ENCODE assay signal across 25 mouse cellular contexts in genomic region chr9:76364874-76365273, GRCm38 (mm10). TPM values are rescaled to one million over a fixed set of nuclear protein-coding genes. Genes with fewer than 3 reads are reported as not detected.
"Had no signal": no experiment of that assay in that cellular context is flagged by ENCODE, and none has a peak within 500 bp of the region (broad histone marks: within the 10 kb centered on the region; RNA-seq: fewer than 3 reads in every experiment).

No protein-coding gene starts in this region.

- H3K27ac ChIP-seq: kidney, postnatal 0 days; limb, embryonic 12.5 days; limb, embryonic 15.5 days; liver, embryonic 14.5 days; lung, embryonic 15.5 days had no signal

- H3K9ac ChIP-seq: limb, embryonic 12.5 days; limb, embryonic 15.5 days; liver, embryonic 14.5 days; liver, postnatal 0 days; lung, embryonic 15.5 days had no signal

- H3K4me1 ChIP-seq: limb, embryonic 12.5 days; limb, embryonic 15.5 days; lung, embryonic 15.5 days had no signal

- H3K4me2 ChIP-seq: limb, embryonic 12.5 days; limb, embryonic 15.5 days; liver, embryonic 11.5 days; lung, embryonic 15.5 days; midbrain, embryonic 11.5 days had no signal

- H3K4me3 ChIP-seq: limb, embryonic 12.5 days; limb, embryonic 15.5 days; lung, embryonic 15.5 days had no signal

- H3K36me3 ChIP-seq: limb, embryonic 12.5 days; limb, embryonic 15.5 days; lung, embryonic 15.5 days had no signal

- ATAC-seq: intestine, postnatal 0 days; liver, postnatal 0 days had no signal

- H3K9me3 ChIP-seq: limb, embryonic 12.5 days; limb, embryonic 15.5 days; lung, embryonic 15.5 days had no signal

- DNase-seq: kidney, adult 2 months; kidney, postnatal 25 days; left cerebral cortex, postnatal 4 days; liver, postnatal 0 days; lung, postnatal 10 days; lung, postnatal 4 days; midbrain, embryonic 14.5 days; right cerebral cortex, adult 18-20 months; right cerebral cortex, postnatal 14 days; right cerebral cortex, postnatal 4 days; thymus, adult 18-20 months; thymus, postnatal 36 days had no signal

- H3K27me3 ChIP-seq: limb, embryonic 12.5 days; limb, embryonic 15.5 days; lung, embryonic 15.5 days had no signal

RNA-seq across cellular contexts. Expression of gene Hcrtr2, which starts 41.2 kb away (rescaled TPM):
- total RNA-seq: megakaryocyte progenitor cell, adult 5-6 weeks; megakaryocyte-erythroid progenitor cell, adult 5-6 weeks had no signal
- polyA plus RNA-seq: kidney, adult 2 months; large intestine, adult 2 months; liver, embryonic 11.5 days; stomach, embryonic 16.5 days; testis, adult 2 months had no signal
